Mouse (Mus musculus): ENCODE data around the gene Zfand6. TPM values are rescaled to one million over a fixed set of nuclear protein-coding genes. Genes with fewer than 3 reads are reported as not detected.

Gene Zfand6
- polyA plus RNA-seq, 1 experiment = 47.8 TPM

DNA sequence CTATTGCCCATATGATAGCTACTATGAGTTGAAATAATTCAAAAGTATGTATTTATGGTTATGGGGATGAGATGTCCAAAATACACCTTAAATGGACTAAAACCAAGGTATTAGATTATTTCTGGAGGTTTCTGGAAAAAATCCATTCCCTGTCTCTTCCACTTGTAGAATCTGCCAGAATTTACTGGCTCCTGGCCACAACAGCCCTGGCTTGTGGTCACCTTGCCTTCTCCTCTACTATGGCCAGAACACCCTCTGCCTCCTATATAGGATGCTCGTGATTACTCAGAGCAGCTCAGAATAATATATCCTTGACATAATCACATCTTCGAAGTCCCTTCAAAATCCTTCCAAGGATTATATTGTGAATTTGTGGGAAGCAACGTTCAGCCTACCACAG, 125.5 kb downstream of the Zfand6 start:
- no peak for DNase-seq (ENCODE audit: low read depth in 1 of 2, low spot score in 2 of 2)
- Histone ChIP-seq H3K27me3 (ENCODE audit: control insufficient read depth, insufficient read depth, low read length) (no peaks in the 10 kb centered on the region), H3K36me3 (ENCODE audit: control insufficient read depth, insufficient read depth, low read length) (no peaks in the 10 kb centered on the region), H3K27ac (ENCODE audit: insufficient read depth, low read length) (no peak overlapping the region), H3K4me1 (ENCODE audit: control insufficient read depth, insufficient read depth, insufficient read length) (no peaks in the 10 kb centered on the region), H3K4me3 (ENCODE audit: extremely low read depth, insufficient read depth, insufficient read length) (no peak overlapping the region)
- TF ChIP-seq CTCF (IDR thresholded peaks at IDR 0.05; ENCODE audit: extremely low read depth, insufficient read depth, insufficient read length, insufficient replicate concordance) (no peak), POLR2A (IDR thresholded peaks at IDR 0.05; ENCODE audit: low read depth, low read length) (no peak)
- 76% methylated on average over 3 of the region's 3 CpGs for WGBS

Other genes starting within 250 kb of the Zfand6 start
- gene Gm2115, start 161.0 kb downstream of the Zfand6 start, polyA plus RNA-seq (2012; rRNA removed) = 0.06 and 0.33 TPM in 2 replicates
- 7.4 and 8.4 TPM in 2 replicates for gene Fah, start 83.2 kb downstream of the Zfand6 start, polyA plus RNA-seq (2012; rRNA removed)
- not detected in 2 replicates for gene Olfr291, start 163.6 kb upstream of the Zfand6 start, polyA plus RNA-seq (2012; rRNA removed)